Mouse (Mus musculus): ENCODE data around the gene Pgls.

Gene Pgls

DNA sequence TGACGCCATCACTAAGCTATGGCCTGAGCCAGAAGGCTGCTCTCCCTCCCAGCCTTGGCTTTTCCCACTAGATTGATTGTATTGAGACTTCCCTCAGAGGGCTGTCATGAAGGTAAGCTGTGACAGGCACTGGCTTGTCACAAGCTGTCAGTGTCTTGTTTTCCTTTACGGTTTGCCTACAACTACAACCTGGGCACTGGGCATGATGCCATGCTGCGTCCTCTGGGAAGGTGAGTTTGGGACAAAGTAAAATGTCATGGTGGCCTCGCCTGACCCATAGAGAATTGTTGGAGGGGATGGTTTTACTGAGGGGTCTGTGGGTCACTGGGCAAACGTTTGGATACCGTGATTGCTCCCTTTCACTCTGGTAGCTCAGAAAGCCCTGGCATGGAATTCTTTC is 46.3 kb downstream of the Pgls start:
- no peak for DNase-seq (ENCODE audit: low spot score)

DNA sequence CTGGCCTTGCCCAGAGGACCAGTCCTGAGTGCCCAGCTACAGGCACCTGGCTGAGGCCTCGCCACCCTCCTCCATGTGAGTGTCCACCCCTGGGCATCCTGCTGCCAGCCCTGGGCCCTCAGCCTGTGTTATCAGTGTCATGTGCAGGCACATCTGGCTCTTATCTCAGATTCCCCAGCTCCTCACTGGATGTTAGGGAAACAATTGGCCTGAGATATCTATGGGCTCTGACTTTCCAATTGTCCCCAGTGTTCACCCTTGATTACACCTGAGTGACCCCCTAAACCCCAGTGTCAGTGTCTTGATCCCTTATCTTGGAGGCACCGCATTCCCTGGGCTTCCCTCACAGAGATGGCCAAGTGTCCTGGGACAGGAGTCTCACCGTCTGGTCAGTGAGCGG is 47.3 kb downstream of the Pgls start:
- no peak for DNase-seq (ENCODE audit: low spot score)

DNA sequence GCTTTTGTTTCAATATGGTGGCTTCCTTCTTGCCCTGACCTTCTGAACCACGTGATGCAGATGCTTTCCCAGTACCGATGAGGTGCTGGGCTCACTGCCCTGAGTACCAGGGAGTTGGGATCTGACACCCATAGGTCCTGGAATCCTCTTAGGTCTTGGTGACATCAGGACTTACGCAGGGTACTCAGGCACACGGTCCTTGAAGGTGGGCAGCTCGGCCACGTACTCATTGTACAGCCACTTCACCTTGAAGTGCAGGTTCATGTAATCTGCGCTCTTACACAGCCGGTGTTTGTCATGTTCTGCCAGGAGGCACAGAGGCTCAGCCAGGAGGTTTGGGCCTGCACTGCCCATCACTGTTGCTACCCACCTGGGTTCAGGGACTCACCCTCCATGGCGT is 53.5 kb downstream of the Pgls start:
- no peak for DNase-seq (ENCODE audit: low spot score)
